Mouse (Mus musculus) megakaryocyte, embryonic 14.5 days (primary cell): Measurements from ENCODE around the gene Gm17617. TPM values are rescaled to one million over a fixed set of nuclear protein-coding genes. Genes with fewer than 3 reads are reported as not detected.

Experiments
- H3K27me3 ChIP-seq: replicated peaks from 2 replicates; pipeline ENCODE3; 2012; ENCODE audit warnings: inconsistent platforms
- H3K36me3 ChIP-seq: replicated peaks from 2 replicates; pipeline ENCODE3; 2012; ENCODE audit warnings: low read length, inconsistent platforms, mixed read lengths
- H3K4me1 ChIP-seq: 2 replicates; pipeline ENCODE4 v1.6.1; 2012; ENCODE audit warnings: inconsistent platforms
- H3K4me3 ChIP-seq: replicated peaks from 2 replicates; pipeline ENCODE3; 2012; ENCODE audit warnings: moderate library complexity, mild to moderate bottlenecking, inconsistent platforms
- H3K9me3 ChIP-seq: 2 replicates; pipeline ENCODE4 v1.6.1; 2012; ENCODE audit warnings: inconsistent platforms
- FLI1 ChIP-seq: IDR thresholded peaks from 2 replicates; pipeline ENCODE4 v1.6.1; 2012; ENCODE audit warnings: low read length, inconsistent platforms, mixed read lengths
- GATA1 ChIP-seq: IDR thresholded peaks from 3 replicates; pipeline ENCODE4 v1.6.1; 2012; ENCODE audit warnings: mixed read lengths, low read length, inconsistent platforms, borderline replicate concordance
- polyA plus RNA-seq: library from polyadenylated mRNA; stranded (reverse); fragments of >175 nt; gene quantifications from 2 replicates; pipeline ENCODE4 v1.2.3, GENCODE M21; 2012; ENCODE audit warnings: low replicate concordance; ENCODE audit not compliant: insufficient read depth

Gm17617 gene
- polyA plus RNA-seq, 1 experiment, result not detected

DNA sequence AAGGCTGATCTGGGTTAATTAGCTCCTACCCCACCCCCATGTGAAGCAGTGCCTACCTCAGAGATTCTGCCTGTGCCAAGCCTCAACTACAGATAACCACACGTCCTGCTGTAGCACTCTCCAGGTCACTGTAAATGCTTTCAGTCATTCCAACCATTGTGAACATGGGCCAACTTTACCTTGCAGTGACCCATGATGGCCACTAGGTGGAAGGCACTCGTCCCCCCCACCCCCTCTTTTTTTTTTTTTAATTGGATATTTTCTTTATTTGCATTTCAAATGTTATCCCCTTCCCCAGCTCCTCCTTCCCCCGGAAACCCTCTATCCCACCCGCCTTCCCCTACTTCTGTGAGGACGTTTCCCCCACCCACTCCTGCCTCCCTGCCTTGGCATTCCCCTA lies 2.0 kb upstream of the Gm17617 start:
- no peak for TF ChIP-seq GATA1
- TF ChIP-seq FLI1, result no peak

DNA sequence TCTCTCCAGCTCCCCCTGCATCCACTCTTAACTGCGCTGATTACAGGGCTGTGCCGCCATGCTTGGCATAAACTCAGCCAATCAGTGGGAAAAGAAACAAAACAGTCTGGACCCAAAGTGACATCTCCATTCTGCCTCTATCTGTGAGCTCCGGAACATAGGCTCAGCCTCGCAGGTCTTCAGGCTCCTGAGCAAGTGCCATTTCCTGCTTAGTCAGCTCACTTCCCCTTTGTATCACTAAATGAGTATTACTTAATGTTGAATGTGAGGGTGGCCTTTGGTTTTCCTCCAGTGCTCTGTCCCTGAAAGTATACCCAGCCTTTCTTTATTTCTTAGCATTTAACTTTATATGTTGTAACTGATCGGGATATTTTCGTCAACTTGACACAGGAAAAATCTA lies 8.4 kb downstream of the Gm17617 start:
- H3K4me3 ChIP-seq, result no peak overlapping the region
- H3K4me1 ChIP-seq, result peaks cover 6% of the 10 kb centered on the region; the same call in 1 of the 2 replicates
- TF ChIP-seq GATA1, result no peak
- TF ChIP-seq FLI1, result no peak
- no peaks in the 10 kb centered on the region for H3K27me3 ChIP-seq
- peaks cover 90% of the 10 kb centered on the region for H3K36me3 ChIP-seq
- no peaks in the 10 kb centered on the region for H3K9me3 ChIP-seq

More for the DNA sequence above, 2.0 kb upstream of the Gm17617 start:
- H3K4me3 ChIP-seq, result no peak overlapping the region
- peaks cover 42% of the 10 kb centered on the region for H3K36me3 ChIP-seq
- peaks cover 8% of the 10 kb centered on the region for H3K4me1 ChIP-seq
- peaks cover 6% of the 10 kb centered on the region for H3K27me3 ChIP-seq
- no peaks in the 10 kb centered on the region for H3K9me3 ChIP-seq

DNA sequence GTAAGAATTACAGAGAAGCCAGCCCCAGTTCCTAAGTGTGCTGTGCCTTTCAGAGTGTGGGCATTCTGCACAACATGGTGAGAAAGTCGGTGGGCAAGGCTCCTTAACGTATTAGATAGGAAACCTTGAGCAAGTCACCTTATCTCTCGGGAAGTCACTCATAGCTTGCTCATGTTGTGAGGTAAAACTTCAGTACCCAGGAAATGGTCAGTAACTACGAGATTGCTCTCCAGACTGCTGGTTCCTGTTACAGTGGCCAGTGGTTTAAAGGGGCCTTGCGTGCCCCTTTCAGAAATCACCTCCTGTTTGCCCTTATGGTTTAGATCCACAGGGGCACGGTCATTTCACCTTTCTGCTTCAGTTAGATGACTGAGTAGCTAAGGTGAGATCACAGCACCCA lies 19.0 kb downstream of the Gm17617 start:
- H3K4me1 ChIP-seq, result peaks cover 38% of the 10 kb centered on the region
- TF ChIP-seq FLI1 (no peak), GATA1 (no peak)
- H3K36me3 ChIP-seq, result peaks cover 90% of the 10 kb centered on the region
- H3K27me3 ChIP-seq, result no peaks in the 10 kb centered on the region
- no peaks in the 10 kb centered on the region for H3K9me3 ChIP-seq
- no peak overlapping the region for H3K4me3 ChIP-seq

DNA sequence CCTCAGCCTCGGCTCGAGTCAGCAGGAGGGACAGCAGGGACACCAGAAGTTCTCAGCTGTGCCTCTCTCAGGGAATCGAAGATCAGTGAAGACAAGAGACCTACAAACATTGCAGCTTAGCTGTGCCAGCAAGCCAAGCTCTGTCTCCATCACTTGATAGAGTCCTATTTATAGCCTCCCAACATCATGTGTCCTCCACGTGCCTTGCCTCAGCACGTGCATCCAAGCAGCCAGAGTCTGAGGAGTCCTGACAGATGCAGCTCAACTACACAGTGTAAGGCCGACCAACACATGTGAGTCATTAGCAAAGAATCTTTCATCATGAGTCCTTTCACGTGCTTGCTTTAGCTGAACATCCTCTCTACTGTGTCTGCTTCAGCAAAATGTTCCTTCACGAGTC lies 25.7 kb downstream of the Gm17617 start:
- Histone ChIP-seq H3K9me3 (no peaks in the 10 kb centered on the region), H3K4me3 (no peak overlapping the region), H3K27me3 (no peaks in the 10 kb centered on the region), H3K4me1 (peaks cover 59% of the 10 kb centered on the region), H3K36me3 (peaks cover 48% of the 10 kb centered on the region)
- TF ChIP-seq GATA1, result no peak
- TF ChIP-seq FLI1, result no peak

DNA sequence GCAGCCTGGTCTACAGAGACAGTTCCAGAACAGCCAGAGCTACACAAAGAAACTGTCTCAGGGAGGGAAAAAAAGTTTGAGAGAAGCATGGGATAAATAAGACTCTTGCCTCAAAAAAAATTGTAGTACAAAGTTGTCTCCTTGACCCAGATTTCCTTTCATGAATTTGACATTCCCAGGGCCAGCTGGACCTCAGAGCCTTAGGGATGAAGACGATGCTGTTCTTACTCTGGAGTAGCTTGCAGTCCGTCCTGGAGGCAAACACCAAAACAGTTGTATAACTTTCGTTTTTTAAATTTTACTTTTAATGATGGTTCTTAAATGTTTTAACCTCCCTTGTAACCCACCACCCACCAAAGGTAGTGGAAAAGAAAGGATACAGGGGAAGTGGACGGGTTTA lies 26.2 kb downstream of the Gm17617 start:
- no peaks in the 10 kb centered on the region for H3K9me3 ChIP-seq
- peaks cover 45% of the 10 kb centered on the region for H3K36me3 ChIP-seq
- H3K27me3 ChIP-seq, result no peaks in the 10 kb centered on the region
- no peak for TF ChIP-seq FLI1
- TF ChIP-seq GATA1, result no peak
- peaks cover 59% of the 10 kb centered on the region for H3K4me1 ChIP-seq
- no peak overlapping the region for H3K4me3 ChIP-seq

DNA sequence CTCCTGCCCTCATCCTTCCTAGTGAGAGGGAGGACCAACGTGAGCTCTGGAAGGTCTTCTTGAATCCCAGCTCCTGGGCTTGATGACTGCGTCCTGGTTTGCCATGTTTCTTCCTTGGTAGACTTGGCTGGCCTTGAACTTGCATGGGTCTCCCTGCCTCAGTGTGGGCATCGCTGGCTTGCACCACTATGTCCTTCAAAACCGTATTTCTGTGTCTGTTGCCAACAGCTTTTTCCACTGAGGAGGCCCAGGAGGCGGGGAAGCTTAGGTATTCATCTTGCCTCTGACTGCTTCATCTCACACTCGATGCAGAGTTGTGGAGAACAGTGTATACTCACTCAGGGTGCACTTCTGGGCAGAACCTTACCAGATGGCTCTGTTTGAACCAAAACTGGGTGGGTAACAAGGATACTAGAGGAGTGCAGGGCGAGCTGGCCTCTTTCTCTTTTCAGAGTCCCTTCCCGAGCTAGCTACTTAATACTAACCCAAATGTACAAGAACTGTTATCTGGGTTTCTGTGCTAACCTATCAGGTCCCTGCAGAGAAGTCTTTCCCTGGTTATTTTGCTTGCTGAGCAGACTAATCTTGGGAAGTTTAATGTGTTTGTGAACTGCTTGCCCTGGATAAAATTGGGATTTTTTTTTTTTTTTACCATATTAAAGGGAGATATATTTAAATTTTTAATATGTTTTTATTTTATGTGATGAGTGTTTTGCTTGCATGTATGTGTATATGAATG lies 27.2 kb downstream of the Gm17617 start:
- no peaks in the 10 kb centered on the region for H3K27me3 ChIP-seq
- H3K36me3 ChIP-seq, result peaks cover 35% of the 10 kb centered on the region
- no peaks in the 10 kb centered on the region for H3K9me3 ChIP-seq
- peaks cover 55% of the 10 kb centered on the region for H3K4me1 ChIP-seq
- no peak for TF ChIP-seq FLI1
- no peak for TF ChIP-seq GATA1
- H3K4me3 ChIP-seq, result peak overlapping the region; percentile 98

DNA sequence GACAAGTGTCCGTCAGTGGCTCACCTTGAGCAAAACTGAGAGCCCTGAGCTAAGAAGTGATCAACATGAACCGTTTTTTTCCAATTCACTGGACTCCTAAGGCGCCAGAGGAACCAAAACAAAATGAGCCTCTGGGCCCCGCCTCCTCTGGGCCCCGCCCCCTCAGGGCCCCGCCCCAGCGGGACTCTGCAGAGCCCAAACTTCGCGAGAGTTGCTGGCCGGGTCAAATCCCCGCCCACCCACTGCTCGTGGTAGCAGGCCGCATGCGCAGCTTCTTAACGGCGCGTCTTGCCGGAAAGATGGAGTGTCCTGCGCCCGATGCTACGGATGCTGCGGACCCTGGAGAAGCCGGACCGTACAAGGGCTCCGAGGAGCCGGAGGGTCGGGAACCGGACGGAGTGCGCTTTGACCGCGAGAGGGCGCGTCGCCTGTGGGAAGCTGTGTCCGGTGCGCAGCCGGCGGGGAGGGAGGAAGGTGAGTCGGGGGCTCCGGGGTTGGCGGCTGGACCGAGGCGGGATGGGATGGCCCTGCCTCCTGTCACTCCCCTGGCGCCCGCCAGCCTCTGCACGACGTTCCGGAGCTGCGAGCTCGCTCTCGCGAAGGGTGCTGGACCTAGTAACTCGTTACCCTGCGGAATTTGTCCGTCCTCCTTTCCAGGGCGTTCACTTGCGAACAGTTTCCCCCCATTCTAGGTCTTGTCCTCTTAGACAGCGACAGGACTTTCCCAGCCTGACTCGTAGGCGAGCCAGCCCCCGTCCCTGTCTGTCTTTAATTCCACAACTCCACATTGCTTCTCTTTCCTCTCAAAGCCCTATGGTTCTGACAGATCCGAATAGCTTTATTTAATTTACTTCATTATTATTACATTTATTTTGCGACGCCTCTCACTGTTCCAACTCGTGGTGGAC lies 28.0 kb downstream of the Gm17617 start, which contains the start of gene Zfp346:
Zfp346 (plus strand) TSS at position 267 of the 908 bp plus-strand sequence.
- peaks cover 29% of the 10 kb centered on the region for H3K36me3 ChIP-seq
- TF ChIP-seq FLI1 (no peak), GATA1 (no peak)
- H3K4me1 ChIP-seq, result peaks cover 47% of the 10 kb centered on the region
- no peaks in the 10 kb centered on the region for H3K9me3 ChIP-seq
- peak within 1 kb of the TSS; percentile 98 for H3K4me3 ChIP-seq
- H3K27me3 ChIP-seq, result no peaks in the 10 kb centered on the region

DNA sequence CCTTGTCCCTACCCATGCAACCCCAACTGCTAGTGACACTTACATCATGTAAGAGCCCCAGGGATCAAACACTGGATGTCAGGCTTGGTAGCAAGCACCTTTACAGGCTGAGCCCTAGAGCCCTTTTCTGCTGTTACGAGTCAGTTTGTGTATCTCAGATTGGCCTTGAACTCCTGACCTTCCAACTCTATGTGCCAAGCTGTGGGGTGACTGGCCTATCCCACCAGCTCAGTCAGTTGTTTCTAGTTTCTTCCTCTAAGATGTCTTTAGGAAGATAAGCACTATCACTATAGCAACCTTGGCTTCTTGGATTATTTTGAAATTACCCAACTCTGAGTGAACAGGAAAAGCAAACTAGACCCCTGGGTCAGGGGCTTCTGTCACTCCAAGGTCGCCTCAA lies 30.0 kb downstream of the Gm17617 start:
- Histone ChIP-seq H3K4me1 (peaks cover 52% of the 10 kb centered on the region), H3K9me3 (no peaks in the 10 kb centered on the region), H3K4me3 (no peak overlapping the region), H3K36me3 (peaks cover 15% of the 10 kb centered on the region), H3K27me3 (no peaks in the 10 kb centered on the region)
- TF ChIP-seq GATA1 (no peak), FLI1 (no peak)

DNA sequence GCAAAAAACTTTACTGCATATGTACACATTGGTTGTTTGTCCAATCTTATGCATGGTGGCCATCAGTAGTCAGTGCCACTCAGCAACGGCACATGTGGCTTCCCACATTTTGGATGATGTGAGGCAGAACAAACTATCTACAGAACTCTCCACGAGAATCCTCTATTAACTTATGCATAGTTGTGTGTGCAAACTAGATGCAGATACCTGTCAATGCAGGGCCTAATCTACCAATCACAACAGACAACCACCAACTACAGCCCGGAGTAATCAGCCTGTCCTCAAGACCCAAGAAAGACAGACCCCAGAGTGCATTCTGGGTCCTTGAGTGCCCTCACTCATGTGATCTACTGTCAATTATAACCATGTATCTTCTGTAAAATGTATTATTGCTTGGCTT lies 31.0 kb downstream of the Gm17617 start:
- Histone ChIP-seq H3K36me3 (peaks cover 5% of the 10 kb centered on the region), H3K9me3 (no peaks in the 10 kb centered on the region), H3K27me3 (no peaks in the 10 kb centered on the region), H3K4me1 (peaks cover 43% of the 10 kb centered on the region), H3K4me3 (no peak overlapping the region)
- TF ChIP-seq FLI1 (no peak), GATA1 (no peak)

DNA sequence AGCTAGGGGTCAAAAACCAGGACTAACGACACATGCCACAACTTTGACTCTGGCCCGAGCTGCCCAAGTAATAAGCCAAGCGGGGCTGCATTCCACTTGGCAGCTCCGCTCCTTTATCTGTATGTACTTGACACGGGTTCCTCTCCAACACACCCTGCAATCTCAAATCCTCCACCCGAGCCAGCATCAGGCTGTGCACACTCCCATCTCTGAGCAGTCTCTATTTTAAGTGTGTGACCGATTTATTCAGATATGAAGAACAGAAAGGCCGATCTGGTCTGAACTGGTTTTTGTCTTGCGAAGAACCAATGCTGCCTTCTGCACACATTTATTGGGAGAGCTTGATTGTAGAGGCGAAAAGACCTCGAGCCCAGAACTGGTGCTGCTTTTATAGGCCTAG lies 31.7 kb downstream of the Gm17617 start:
- Histone ChIP-seq H3K9me3 (no peaks in the 10 kb centered on the region), H3K27me3 (no peaks in the 10 kb centered on the region)
- TF ChIP-seq FLI1 (no peak), GATA1 (no peak)

More for the DNA sequence above, 31.7 kb downstream of the Gm17617 start:
- Histone ChIP-seq H3K36me3 (no peaks in the 10 kb centered on the region), H3K4me1 (peaks cover 35% of the 10 kb centered on the region), H3K4me3 (no peak overlapping the region)
